Mouse (Mus musculus) CD4-positive, CD25-positive, alpha-beta regulatory T cell, adult 2 months (primary cell): ENCODE data around the gene Olfr312.
A peak's percentile ranks its signal among the peaks of the same experiment; 100 is the strongest.

Experiments used
- DNase-seq: peaks from one replicate; pipeline ENCODE4 v3.0.0-alpha.2; 2012; ENCODE audit warnings: low read depth, low spot score

The Olfr312 gene

DNA sequence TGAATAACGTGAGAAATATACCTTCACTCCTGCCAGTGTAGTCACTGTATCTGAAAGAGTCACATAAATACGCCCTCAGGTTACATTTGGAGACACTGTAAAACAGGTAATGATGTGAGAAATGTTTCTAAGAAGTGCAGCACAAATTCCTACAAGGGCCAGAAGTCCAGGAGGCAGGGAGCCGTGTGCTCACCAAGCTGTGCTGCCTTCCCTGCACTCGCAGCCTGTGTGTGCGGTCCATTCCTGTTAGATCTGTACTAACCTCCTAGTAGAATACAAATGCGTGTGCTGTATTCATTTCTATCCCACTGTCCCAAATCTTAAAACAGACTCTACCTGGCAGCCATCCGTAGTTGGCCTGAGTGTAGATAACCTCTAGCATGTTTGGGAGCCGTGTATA, 31.7 kb downstream of the Olfr312 start:
- no peak for DNase-seq

DNA sequence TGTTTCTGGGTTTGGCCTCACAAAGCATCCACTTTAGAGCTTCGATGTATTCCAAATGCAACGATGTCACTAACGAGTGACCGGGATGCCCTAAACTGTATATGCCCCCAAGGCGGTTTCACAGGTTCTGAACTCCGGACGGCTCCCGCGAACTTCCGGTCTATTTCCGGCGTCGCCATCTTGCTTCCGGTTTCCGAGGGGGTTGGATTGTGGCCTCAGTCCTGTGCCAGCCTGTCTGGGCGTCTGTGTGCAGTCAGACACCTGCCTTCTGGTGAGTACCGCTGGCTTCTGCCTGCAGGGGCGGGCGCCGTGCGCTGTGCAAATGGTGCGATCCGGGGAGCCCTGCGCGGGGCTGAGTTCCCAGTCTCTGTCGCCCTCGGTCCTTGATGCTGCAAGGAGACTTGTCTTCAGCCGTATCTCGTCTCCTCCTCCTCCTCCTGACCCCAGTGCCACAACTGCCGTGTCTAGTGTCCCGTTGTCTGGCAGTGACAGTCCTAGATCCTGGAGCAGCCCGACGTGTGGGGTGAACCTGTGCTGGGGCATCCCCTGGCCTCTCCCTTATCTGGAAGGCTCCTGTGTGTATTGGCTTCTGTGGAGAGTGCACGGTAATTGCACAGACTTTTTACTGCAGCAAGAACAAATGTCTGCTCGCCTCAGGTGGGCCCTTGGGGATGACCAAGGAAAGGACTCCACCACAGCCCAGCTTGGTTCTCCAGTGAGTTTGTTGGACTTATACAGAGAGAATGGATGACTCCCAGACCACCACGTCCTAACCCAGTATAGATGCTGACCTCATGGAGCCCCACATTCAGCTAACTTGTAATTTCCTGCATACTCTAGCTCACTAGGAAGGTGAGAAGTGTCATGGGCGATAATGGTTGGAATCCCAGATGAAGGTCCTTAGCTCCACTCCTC, 38.3 kb downstream of the Olfr312 start, which contains the start of gene 2810021J22Rik:
TSS of gene 2810021J22Rik (plus strand) at position 178 of the 915 bp plus-strand sequence.
- peak; percentile 89 for DNase-seq

DNA sequence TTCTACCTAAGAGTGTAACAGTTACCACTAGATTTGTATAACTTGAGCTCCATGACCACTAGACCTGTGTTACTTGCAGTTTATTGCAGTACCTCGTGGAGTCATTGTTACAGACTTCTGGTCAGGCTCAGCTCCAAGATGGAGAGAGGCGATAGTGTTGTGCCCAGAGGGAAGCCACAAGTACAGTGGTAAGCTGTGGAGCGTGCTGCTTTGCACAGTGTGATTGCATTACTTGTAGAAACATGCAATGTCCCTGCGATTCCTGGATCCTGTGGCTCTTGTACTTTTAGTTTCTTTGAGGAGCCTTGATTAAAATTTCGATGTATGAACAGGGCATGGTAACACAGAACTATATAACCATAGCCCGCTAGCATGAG, 38.9 kb downstream of the Olfr312 start:
- no peak for DNase-seq

DNA sequence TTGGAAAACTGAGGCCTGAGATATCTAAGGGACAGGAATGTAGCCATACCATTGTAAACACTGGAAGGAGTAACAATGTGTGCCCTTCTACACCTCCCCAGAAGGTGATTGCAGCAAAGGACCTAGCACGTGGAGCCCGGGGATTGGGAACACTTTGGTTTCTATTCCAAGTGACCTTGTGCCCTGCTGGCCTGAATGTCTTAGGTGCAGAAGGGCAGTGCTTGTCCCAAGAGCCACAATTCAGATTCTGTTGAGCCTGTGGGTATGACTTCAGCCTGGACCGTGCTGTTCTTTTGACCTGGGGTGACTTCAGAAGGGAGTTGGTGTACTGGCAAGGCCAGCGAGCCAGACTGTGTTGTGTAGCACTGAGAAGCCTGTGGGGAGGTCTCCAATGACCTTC, 41.9 kb downstream of the Olfr312 start:
- no peak for DNase-seq

DNA sequence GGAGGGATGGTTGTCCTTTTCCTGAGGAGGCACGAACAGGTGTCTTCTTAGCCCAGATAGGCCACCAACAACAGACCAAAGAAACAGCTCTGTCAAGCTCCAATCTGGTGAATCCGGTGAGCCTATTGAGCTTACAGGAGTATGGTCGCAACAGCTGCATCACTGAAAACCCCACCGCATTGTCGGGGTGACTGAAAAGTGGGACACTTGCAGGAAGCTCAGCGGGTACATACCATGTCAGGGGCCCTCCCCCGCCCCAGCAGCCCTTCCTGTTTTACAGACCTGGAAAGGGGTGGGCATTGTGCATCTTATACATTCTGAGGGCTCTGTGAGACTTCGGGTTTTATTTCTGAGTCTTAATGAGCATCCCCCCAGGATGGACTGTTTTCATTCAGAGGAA, 54.7 kb downstream of the Olfr312 start:
- no peak for DNase-seq
